ENCODE assay signal across 22 mouse cellular contexts in the genomic region with DNA sequence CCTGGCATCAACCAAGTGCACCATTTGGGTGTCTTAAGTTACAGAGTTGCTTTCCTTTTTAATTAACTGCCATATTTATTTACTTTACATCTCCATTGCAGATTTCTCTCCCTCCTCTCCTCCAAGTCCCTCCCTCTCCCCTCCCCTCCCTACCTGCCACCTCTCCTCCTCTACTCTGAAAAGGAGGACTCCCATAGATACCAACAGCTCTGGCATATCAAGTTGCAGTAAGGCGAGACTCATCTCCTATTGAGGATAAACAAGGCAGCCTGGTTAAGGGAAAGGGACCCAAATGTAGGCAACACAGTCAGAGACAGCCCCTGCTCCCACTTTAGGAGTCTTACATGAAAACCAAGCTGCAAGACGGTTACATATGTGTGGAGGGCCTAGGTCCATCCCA.
DNase-seq lines count a peak whose midpoint lies in the region; ATAC-seq and TF ChIP-seq lines count a peak whose summit lies in the region.
"Had no signal": no experiment of that assay in that cellular context is flagged by ENCODE, and none has a peak within 500 bp of the region (broad histone marks: within the 10 kb centered on the region; RNA-seq: fewer than 3 reads in every experiment).

No protein-coding gene starts in this region.

- no peak overlapping the region for H3K4me3 ChIP-seq in kidney, embryonic 14.5 days (ENCODE audit: low read length)
- no peak overlapping the region for H3K4me3 ChIP-seq in kidney, embryonic 15.5 days (replicated peaks)
- no peak overlapping the region for H3K4me3 ChIP-seq in kidney, embryonic 16.5 days (ENCODE audit: low read length)
- no peak overlapping the region for H3K4me3 ChIP-seq in kidney, postnatal 0 days (replicated peaks; ENCODE audit: low read depth, low read length)

- H3K4me2 ChIP-seq in kidney, embryonic 14.5 days (replicated peaks; ENCODE audit: low read depth, low read length) = no peak overlapping the region
- no peak overlapping the region for H3K4me2 ChIP-seq in kidney, embryonic 15.5 days
- no peak overlapping the region for H3K4me2 ChIP-seq in kidney, embryonic 16.5 days (replicated peaks; ENCODE audit: low read depth, low read length)
- H3K4me2 ChIP-seq in kidney, postnatal 0 days (ENCODE audit: low read length) = no peak overlapping the region

- TF ChIP-seq CTCF in kidney, postnatal 0 days (IDR thresholded peaks at IDR 0.05; ENCODE audit: low read depth) = no peak

- no peaks in the 10 kb centered on the region for H3K27me3 ChIP-seq in kidney, embryonic 14.5 days (ENCODE audit: control insufficient read depth, insufficient read depth, low read length)
- H3K27me3 ChIP-seq in kidney, embryonic 15.5 days = no peaks in the 10 kb centered on the region
- no peaks in the 10 kb centered on the region for H3K27me3 ChIP-seq in kidney, embryonic 16.5 days (ENCODE audit: insufficient read depth, low read length)
- no peaks in the 10 kb centered on the region for H3K27me3 ChIP-seq in kidney, postnatal 0 days (ENCODE audit: insufficient read depth, low read length)
- H3K27me3 ChIP-seq: CH12.LX had no signal

- no peaks in the 10 kb centered on the region for H3K36me3 ChIP-seq in kidney, embryonic 14.5 days (ENCODE audit: control insufficient read depth, insufficient read depth, low read length)
- no peaks in the 10 kb centered on the region for H3K36me3 ChIP-seq in kidney, embryonic 15.5 days
- no peaks in the 10 kb centered on the region for H3K36me3 ChIP-seq in kidney, embryonic 16.5 days (ENCODE audit: insufficient read depth, low read length)
- no peaks in the 10 kb centered on the region for H3K36me3 ChIP-seq in kidney, postnatal 0 days (ENCODE audit: insufficient read depth, low read length)
- H3K36me3 ChIP-seq: G1E had no signal

- H3K9ac ChIP-seq in kidney, embryonic 14.5 days (ENCODE audit: low read depth, low read length) = no peak overlapping the region
- no peak overlapping the region for H3K9ac ChIP-seq in kidney, embryonic 15.5 days
- no peak overlapping the region for H3K9ac ChIP-seq in kidney, embryonic 16.5 days (replicated peaks; ENCODE audit: low read length)
- H3K9ac ChIP-seq in kidney, postnatal 0 days (ENCODE audit: low read depth, low read length) = no peak overlapping the region

- H3K4me1 ChIP-seq in kidney, embryonic 14.5 days (ENCODE audit: control insufficient read depth, insufficient read depth, low read length) = no peaks in the 10 kb centered on the region
- H3K4me1 ChIP-seq in kidney, embryonic 15.5 days = no peaks in the 10 kb centered on the region
- no peaks in the 10 kb centered on the region for H3K4me1 ChIP-seq in kidney, embryonic 16.5 days (ENCODE audit: insufficient read depth, low read length)
- H3K4me1 ChIP-seq in kidney, postnatal 0 days (replicated peaks; ENCODE audit: insufficient read depth, low read length) = no peaks in the 10 kb centered on the region

- peak; percentile 57; the same call in 1 of the 2 replicates for ATAC-seq in kidney, embryonic 14.5 days (ENCODE audit: low FRiP score, low TSS enrichment)
- 0 out of 2 replicates have a peak, but pooled peaks have one; percentile 43 for ATAC-seq in kidney, embryonic 15.5 days (replicated peaks; ENCODE audit: low FRiP score)
- peak; percentile 54; the same call in 1 of the 2 replicates for ATAC-seq in kidney, embryonic 16.5 days (ENCODE audit: low FRiP score, low TSS enrichment)
- ATAC-seq in kidney, postnatal 0 days (replicated peaks; ENCODE audit: low FRiP score, low read depth) = no peak
- ATAC-seq: activated CD4-positive, CD25-positive, alpha-beta regulatory T cell, adult 4 months; CD4-positive, CD25-positive, alpha-beta regulatory T cell, adult 4 months; Patski had no signal

- H3K27ac ChIP-seq in kidney, embryonic 14.5 days (ENCODE audit: low read depth, low read length) = no peak overlapping the region
- H3K27ac ChIP-seq in kidney, embryonic 15.5 days = no peak overlapping the region
- no peak overlapping the region for H3K27ac ChIP-seq in kidney, embryonic 16.5 days (ENCODE audit: low read length)
- H3K27ac ChIP-seq in kidney, postnatal 0 days = no peak overlapping the region

- DNase-seq in kidney, postnatal 10 days = no peak
- no peak for DNase-seq in kidney, adult 18-20 months
- no peak for DNase-seq in kidney, adult 9 months
- peak; percentile 25 for DNase-seq in kidney, postnatal 0 days (ENCODE audit: low spot score)
- DNase-seq in kidney, postnatal 36 days = no peak
- DNase-seq: adrenal gland, adult 2 months; adrenal gland, adult 8-10 months; adrenal gland, postnatal 10 days; adrenal gland, postnatal 14 days; adrenal gland, postnatal 25 days; adrenal gland, postnatal 36 days; B cell, adult 2 months; cerebellum, adult 11 months; cerebellum, adult 11-12 months had no signal

- H3K9me3 ChIP-seq in kidney, embryonic 14.5 days (ENCODE audit: control insufficient read depth, low read length) = peaks cover 4% of the 10 kb centered on the region; the same call in 1 of the 2 replicates
- peaks cover 3% of the 10 kb centered on the region; the same call in 1 of the 2 replicates for H3K9me3 ChIP-seq in kidney, embryonic 15.5 days (replicated peaks)
- H3K9me3 ChIP-seq in kidney, embryonic 16.5 days (ENCODE audit: low read length) = no peaks in the 10 kb centered on the region; the same call in 1 of the 2 replicates
- no peaks in the 10 kb centered on the region for H3K9me3 ChIP-seq in kidney, postnatal 0 days (replicated peaks; ENCODE audit: low read length)
- H3K9me3 ChIP-seq: G1E had no signal

- 44% methylated on average over 2 of the region's 2 CpGs for WGBS in kidney, embryonic 14.5 days
- 35% methylated on average over 2 of the region's 2 CpGs for WGBS in kidney, embryonic 15.5 days
- 44% methylated on average over 2 of the region's 2 CpGs for WGBS in kidney, embryonic 16.5 days
- WGBS in kidney, postnatal 0 days = 36% methylated on average over 2 of the region's 2 CpGs
